Mouse (Mus musculus) ovary, postnatal 14 days (tissue): ENCODE measurements around the gene Atp6v0e.

Experiments
- DNase-seq: peaks from one replicate; pipeline ENCODE4 v3.0.0; 2022; ENCODE audit warnings: low spot score

The Atp6v0e gene

DNA sequence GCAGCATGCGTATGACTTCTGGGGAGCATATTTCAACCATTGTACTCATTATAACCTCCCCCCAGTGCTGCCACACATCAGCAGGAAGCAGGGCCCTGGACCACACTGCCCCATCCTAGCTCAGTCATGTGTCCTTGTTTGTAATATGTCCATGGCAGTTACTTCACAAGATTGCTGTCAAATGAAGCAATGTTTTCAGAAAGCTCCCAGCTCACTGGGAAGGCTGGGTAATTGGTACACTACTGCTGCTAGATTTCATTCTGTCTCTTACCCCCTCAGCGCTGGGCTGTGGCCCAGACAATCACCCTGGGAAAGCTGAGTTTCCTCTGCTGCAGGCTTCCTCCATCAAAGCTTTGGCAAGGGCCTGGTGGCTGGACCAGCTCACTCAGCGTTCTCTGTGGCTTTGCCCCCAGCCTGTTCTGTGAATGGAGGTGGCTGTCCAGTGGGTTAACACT is 22.7 kb upstream of the Atp6v0e start:
- DNase-seq: no peak

DNA sequence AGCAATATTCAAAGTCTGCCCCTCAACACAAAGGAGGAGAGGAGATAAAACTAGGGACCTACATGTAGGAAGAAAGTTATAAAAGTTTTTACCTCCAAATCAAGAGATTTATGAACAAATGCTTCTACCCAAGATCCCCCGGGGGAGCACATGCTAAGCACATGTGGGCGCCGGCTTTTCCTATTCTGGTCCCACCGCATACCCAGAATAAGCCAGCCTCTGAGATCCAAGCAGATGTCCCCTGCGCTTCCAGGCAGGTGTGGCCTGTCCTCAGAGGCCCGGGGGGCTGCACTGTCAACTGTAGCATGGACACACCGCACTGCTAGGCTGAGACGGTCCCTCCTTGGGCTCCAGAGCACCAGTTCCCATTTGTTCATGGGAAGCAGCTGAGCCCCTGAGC is 19.6 kb upstream of the Atp6v0e start:
- DNase-seq: no peak

DNA sequence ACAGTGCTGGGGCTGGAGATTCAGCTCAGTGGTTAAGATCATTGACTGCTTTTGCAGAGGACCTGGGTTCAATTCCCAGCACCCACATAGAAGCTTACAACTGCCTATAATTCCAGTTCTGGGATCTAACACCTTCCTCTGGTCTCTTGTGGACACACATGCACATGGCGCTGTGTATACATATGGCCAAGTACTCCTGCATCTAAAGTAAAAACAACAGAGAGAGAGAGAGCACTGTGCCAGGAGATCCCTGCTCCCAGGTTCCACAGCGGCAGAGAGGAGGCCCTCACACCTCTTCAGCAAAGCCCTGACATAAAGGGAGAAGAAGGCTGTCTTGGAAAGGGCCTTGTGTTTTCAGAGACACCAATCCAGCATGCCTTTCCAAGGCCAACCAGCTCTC is 19.0 kb upstream of the Atp6v0e start:
- no peak for DNase-seq

DNA sequence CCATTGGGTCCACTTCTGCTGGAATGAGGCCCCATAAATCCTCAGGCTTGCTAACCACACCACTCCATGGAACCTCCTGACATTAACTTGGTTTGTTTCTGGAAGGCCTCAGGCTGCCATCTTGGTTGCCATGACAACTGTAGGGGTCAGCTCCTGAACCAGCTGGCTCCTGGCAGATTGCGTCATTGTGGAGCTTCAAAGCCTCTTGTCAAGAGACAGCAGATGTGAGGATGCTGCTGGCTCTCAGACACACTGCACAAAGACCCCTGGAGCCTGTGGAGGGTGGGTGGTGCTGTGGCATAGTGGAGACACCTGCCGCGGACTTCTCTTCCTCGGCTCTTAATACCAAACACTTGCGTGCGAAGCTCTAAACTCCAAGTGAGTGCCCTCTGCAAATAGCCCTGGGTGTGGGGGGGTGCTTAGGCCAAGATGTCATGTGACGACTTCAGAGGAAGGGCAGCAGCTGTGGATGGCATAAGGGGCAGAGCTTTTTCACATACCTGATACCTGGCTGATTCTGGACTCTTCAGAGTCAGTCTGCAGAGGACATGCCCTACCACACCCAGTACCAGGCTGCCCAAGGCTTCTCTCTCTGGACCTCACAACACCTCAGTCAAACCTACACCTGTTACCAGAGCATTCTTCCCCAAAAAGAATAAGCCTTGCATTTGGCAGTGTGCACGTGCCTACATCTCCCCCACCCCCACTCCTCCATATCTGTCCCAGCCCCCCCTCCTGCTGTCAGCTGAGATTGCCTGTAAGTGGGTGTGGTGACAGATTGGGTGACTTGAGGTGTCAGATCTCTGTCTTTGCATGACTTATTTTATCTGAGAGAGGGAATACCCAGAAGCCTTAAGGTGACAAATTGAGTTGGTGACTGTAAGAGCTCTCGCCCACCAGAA is 18.3 kb upstream of the Atp6v0e start:
- no peak for DNase-seq

DNA sequence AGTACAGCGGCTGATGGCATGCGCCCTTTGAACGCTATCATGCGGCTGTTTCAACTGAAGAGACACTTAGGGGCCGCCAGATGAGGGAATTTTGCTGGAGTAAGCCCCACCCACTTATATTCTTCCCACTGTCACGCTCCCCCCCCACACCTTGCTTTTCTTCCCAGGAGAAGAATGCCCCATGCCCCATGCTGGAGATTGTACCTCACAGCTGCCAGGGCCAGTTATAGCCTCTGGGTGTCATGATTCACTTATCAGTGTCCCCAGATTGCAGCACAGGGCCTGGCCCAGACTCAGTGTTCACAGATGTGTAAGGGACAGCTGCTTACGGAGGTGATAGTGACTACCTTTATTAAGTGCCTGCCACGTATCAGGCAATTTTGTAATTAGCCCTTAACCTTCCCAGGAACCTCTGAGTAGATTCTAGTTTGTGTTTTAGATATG is 17.6 kb upstream of the Atp6v0e start:
- DNase-seq: no peak

DNA sequence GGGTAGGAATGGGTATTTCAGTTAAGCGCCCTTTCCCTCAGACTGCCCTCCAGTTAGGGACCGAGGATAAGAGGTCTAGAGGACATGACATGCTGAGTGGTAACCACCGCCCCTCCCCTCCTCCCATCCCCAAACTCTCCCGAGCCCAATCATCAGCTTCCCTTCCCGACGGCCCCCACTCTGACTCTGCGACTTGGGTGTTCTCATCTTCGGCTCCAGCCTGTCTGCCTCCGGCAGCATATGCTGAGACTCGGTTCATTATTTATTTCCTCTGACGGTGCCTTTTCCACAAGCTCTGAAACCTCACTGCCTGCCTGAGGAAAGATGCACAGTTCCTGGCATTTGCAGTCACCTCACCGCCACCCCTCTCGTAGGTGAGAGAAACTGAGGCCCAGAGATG is 15.7 kb upstream of the Atp6v0e start:
- no peak for DNase-seq

DNA sequence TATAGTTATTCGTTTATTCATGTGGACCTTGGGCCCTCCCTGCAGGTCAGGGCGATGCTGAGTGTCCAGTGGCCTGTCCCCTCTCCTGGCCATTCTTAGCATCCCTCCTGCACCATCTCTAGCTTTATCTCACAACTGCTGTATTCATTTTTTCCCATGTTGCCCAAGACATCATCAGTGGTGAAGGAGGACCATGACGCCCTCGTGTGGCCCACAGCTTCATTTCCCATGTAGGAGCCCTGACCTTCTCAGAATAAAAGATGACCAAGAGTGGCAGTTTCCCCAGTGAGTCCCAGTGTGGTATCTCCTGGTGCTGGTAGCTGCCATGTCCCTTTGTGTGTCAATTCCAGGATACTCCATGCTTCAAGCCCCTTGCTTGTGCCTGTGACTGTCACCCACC is 13.5 kb upstream of the Atp6v0e start:
- DNase-seq: no peak

DNA sequence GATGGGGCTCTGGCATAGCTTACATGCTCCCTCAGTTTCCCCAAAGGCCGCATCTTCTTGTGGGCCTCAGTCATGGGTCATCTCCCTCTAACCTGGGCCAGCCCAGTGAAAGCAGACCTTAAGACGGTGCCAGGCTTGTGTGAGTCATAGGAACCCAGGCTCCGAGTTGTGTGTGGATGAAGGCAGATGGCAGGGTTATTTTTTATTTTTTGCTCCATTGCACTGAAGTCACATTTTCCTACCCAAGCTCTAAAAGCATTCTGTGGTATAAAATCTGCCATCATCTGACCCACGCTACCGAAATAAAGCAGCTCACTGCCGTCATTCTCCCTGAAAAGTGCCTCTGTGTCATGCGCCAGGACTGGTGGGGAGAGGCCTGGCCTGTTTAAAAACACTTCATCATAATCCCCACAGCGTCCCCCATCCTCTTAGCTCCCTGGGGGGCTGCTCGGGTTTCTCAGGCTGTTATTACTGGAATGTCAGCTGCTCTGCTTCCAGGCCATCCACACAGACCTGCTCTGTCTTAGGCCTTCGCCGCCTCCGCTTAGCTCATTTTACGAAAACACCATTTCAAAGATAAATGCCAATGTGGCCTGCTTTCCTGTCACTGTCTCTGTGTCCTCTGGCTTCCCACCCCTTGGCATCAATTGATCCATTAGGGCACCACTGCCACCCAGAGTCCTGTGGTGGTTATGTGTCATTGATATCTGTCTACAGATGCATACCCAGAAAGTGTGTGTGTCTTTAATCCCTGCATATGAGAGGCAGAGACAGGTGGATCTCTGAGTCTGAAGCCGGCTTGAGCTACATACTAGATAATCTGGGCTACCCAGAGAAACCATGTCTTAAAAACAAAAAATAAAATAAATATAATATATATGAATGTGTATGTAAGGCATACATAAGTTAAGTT is 12.3 kb upstream of the Atp6v0e start:
- no peak for DNase-seq

DNA sequence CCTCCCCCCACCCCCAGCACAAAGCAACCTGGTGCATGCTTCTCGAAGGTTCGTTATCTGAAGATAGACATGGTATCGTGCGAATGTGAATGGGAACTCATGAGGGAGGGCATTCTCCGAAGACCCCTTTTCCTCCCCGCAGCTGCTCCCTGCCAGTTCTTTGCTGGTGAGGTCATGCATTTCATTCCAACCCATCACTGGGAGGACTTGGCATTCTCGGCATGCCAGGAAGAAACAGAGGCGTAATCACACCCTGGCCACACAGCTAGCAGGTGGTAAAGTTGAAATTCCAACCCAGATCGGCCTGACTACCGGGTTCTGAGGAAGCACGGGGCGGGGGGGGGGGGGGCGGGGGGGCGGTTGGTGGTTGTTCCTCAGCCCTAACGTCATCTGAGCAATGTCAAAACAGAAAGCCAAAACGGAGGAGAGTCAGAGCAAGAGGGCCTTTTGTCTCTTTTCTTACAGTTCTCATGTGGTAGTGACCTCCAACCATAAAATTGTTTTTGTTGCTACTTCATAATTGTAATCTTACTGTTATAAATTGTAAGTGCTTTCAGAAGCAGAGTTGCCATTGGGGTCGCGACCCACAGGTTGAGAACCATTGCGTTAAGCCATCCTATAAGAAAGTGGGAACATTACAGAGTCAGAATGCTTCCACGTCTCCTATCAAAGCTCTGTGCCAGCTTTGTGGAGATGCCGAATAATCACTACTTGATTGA is 4.0 kb upstream of the Atp6v0e start:
- no peak for DNase-seq

DNA sequence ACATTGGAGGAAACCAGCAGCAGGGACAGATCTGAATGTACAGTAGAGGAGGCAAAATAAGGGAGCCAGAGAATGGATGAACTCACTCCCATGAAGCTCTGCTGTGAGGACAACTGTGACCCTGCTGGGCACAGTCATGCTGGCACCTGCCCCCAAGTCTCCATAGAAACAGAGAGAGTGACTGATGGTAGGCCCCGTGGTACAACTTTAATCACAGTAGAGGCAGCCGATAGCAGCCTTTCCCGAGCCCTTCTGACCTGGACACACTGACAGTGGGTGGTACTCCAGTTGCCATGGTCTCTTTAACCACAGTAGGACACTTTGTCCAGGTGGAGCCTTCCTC is 3.5 kb upstream of the Atp6v0e start:
- DNase-seq: no peak

DNA sequence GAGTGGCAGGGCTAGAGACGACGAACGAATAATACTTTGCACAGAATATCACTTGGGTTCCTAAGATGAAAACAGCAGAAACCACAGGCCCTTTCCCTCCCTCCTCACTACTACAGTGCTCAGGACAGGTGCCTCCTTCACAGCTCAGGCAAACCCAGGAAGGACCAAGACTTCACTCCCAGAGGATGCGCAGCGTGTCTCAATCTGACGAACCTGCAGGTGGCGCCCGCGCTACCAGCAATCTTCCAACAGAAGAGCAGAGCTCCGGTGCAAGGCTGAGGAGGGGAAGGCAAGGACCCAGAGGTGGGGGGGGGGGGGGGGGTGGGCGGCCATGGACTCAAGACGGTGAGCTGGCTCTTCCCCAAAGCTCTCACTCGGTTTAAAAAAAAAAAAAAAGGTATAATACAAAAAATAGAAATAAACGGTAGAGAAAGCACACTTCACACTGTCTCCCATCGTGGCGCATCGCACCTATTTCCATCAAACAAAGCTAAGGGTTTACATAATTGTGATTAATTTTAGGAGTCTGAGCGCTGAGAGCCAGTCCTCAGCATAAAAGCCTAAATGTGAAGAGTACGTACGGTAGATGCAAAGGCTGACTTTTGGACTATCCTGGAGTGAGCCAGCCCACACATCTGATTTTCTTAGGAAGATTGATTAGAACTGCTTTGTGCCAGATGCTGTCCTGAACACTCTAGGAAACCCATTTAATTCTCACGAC is 2.7 kb upstream of the Atp6v0e start:
- peak; percentile 65 for DNase-seq

DNA sequence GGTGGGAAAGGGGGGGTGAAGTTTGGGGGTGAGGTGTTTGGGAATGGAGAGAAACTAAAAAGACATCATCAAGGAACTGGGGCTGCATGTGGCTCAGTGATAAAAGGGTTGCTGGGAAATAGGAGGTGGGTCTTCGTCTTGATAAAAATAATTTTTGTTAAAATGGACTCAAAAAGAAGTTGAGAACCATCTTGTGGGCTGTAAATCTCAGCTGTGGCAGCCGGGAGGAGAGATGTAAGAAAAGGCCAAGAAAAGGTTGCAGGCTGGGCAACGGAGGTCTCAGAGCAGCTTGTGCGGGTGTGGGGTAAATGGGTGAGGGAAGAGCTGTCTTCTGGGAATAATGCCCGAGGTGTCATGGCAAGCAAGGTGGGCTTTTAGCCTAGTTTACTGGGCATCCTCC is 827 bp upstream of the Atp6v0e start:
- no peak for DNase-seq

DNA sequence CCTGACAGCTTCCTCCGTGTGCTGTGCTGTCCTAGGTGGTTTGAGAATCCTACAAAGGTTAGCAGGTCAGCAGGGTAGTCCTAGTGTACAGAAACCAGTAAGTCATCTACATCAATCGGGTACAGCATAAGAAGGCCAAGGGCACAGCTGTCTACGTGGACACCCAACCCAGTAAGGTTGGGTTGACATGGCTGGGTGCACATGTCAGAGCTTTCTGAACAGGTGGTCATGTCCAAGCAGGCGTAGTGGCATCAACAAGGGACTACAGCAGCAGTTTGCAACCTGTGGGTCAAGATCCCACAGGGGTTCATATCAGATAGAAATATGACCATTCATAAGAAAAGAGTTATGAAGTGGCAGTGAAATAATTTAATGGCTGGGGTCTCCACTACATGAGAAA is 2.6 kb downstream of the Atp6v0e start:
- DNase-seq: no peak

DNA sequence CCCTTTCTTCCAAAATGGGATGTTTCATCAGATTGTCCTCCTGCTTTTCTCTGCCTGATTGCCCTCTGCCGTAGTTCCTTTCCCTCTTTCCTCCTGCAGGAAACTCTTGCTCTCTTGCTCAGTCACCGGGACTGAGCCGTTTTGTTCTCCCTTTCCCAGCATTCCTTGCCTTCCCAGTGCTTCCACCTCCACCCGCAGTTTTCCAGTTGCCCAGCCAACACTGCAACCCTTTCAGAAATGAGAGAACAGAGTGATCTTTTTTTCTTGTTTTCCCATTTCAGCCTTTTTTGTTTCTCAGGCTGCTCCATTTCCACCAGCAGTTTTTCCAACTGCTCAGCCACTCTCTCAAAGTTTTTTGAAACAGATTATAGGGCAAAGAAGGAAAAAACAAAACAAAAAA is 8.2 kb downstream of the Atp6v0e start:
- DNase-seq: no peak

DNA sequence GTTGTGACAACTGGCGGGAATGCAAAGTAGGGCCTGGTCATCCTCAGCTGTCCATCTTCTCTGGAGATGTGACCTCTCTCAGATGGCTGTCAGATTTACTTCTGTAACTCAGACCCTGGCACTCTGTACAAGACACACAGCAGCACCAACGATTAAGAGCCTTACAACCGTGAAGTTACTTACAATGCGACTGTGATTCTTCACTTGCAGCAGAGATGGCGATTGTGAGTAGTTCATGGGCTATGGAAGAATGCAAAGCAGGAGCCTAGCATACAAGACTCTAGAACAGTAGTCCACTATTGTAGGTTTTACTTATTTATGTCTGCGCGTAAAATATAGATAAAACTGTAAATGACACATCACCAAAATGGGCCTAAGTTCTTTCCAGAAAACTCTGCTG is 12.8 kb downstream of the Atp6v0e start:
- no peak for DNase-seq

DNA sequence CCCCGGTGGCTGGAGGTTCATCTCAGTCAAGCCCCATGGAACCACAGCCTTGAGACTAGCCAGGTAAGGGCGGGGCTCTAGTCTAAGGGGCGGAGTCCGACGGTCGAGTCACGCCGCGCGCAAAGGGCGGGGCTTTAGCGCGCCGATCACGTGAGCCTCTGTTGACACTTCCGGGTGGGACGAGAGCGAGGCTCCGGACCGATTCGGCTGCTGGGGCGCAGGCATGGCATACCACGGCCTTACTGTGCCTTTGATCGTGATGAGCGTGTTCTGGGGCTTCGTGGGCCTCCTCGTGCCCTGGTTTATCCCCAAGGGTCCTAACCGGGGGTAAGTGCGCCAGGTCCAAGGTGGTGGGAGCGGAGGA is 13.2 kb downstream of the Atp6v0e start:
- peak; percentile 79 for DNase-seq

DNA sequence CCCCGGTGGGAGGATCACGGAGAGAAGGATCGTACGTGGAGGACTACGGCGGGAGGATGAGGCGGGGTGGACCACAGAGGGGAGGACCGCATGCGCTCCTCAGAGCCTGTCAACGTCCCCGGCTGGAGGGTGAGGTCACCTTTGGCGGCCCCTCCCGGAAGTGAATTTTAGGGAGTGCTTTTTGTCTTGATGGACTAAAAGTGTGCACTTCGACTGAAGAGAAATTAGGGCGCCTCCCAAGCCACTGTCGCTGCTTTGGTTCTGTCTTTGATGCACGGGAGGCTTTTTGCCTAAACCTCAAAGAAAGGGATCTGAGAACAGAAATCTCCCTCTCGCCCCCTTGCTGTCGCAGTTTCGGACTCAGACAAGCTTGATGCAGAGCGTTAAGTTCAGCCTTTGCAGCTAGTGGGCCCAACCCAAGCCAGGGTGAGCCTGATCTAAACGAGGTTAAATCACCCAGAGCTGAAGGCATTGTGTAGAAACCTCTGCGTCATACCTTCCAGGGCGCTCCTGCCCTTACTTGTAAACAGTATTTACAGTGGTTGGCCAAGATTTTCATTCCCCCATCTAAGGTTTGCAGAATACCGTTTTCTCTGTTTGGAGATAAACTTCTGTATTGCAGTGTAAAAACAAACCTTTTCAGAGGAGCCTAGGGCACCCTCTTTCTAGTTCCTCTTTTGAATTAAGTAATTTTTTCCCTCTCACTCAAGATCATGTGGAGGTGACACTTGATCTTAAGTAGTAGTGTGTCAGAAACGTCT is 13.8 kb downstream of the Atp6v0e start:
- peak; percentile 62 for DNase-seq

DNA sequence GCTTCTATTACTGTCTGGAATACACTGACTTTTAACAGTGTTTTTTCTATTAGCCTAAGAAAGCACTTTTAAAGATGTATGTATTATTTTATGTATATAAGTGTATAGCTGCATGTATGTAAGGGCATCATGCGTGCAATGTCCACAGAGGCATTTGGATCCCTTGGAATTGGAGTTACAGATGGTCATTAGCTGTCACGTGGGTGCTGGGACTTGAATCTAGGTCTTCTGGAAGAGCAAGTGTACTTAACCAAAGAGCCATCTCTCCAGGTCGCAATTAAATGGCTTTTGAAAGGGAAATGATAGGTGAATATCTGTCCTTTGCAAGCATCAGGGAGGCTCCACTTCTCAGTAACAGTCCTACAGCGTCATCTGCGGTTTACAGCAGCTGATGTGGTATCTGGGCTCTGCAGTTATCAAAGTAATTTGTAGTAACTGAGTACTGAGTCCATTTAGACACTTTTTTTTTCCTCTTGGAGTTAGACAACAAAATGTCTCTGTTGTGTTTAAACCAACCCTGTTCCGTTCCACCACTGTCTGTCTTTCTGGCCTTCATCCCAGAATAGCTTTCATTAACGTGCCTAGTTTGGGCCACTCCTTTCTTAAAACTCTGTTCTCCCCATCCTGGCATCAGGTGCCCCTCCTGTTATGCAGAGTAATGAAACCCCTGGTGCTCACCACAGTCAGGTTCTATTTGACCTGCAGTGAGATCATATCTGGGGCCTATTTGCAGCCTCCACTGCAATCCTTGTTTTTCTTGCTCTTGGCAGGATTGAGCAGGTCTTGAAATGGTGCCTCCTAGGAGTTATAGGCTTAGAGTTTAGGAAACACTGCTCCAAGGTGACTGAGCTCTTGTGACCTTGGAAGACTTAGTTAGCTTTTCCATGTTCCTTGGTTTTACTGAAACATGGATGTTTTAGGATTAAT is 14.9 kb downstream of the Atp6v0e start:
- no peak for DNase-seq

DNA sequence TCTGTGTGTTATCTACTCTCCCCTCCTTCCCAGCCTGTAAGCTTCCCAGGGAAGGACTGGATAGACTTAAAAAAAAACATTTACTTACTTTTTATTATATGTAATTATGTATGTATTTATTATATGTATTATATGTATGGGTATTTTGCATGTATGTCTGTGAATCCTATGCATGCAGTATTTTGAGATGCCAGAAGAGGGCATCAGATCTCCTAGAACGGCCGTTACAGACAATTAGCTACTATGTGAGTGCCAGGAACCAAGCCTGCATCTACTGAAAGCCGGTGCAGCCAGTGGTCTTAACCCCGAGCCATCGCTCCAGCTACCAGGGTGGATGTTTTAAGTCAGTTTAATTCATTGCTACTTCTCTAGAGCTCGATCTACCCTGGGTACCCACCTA is 18.2 kb downstream of the Atp6v0e start:
- DNase-seq: no peak
